Mouse (Mus musculus) mesoderm, embryonic 11.5 days (tissue): ENCODE results near the gene Ywhag.

Source experiments
- DNase-seq: peaks from one replicate; pipeline ENCODE4 v3.0.0-alpha.2; 2012; ENCODE audit warnings: low read depth, low spot score

The Ywhag gene

GRCm38 (mm10) chr5:135934481-135935175 is at the start of gene Ywhag:
Gene Ywhag (minus strand): TSS chr5:135934616.
- peak; percentile 98 for DNase-seq

- peak; percentile 72 for DNase-seq
These were observed 48.0 kb upstream of the Ywhag start for GRCm38 (mm10) chr5:135982398-135982797.

- no peak for DNase-seq
These were observed 45.5 kb upstream of the Ywhag start, which contains the start of gene Zp3 for GRCm38 (mm10) chr5:135979904-135980303. Gene Zp3 (plus strand): TSS chr5:135980099.

- no peak for DNase-seq
These were observed 45.0 kb upstream of the Ywhag start for GRCm38 (mm10) chr5:135979381-135979780.

- DNase-seq = no peak
These were observed 41.7 kb upstream of the Ywhag start for GRCm38 (mm10) chr5:135975893-135976668.

- DNase-seq = no peak
These were observed 39.9 kb upstream of the Ywhag start, which contains the start of gene Ssc4d for GRCm38 (mm10) chr5:135974365-135974764. Gene Ssc4d (minus strand): TSS chr5:135974531.

- DNase-seq = no peak
These were observed 37.5 kb upstream of the Ywhag start for GRCm38 (mm10) chr5:135971876-135972275.

GRCm38 (mm10) chr5:135970247-135970646 is 35.8 kb upstream of the Ywhag start:
- no peak for DNase-seq

- no peak for DNase-seq
These were observed 34.4 kb upstream of the Ywhag start for GRCm38 (mm10) chr5:135968781-135969180.

- no peak for DNase-seq
These were observed 32.5 kb upstream of the Ywhag start for GRCm38 (mm10) chr5:135966866-135967265.

GRCm38 (mm10) chr5:135965501-135965930 is 31.1 kb upstream of the Ywhag start:
- no peak for DNase-seq

GRCm38 (mm10) chr5:135963280-135963627 is 28.8 kb upstream of the Ywhag start:
- DNase-seq = no peak

- DNase-seq = peak; percentile 99
These were observed 28.3 kb upstream of the Ywhag start for GRCm38 (mm10) chr5:135962492-135963279.

- DNase-seq = no peak
These were observed 27.7 kb upstream of the Ywhag start for GRCm38 (mm10) chr5:135962125-135962491.

- DNase-seq = no peak
These were observed 26.7 kb upstream of the Ywhag start for GRCm38 (mm10) chr5:135960909-135961635.

- DNase-seq = no peak
These were observed 25.5 kb upstream of the Ywhag start for GRCm38 (mm10) chr5:135959911-135960310.

- DNase-seq = no peak
These were observed 24.0 kb upstream of the Ywhag start for GRCm38 (mm10) chr5:135958367-135958766.

- peak; percentile 97 for DNase-seq
These were observed 23.0 kb upstream of the Ywhag start for GRCm38 (mm10) chr5:135957207-135957974.

GRCm38 (mm10) chr5:135956300-135957206 is 22.1 kb upstream of the Ywhag start:
- DNase-seq = no peak

- DNase-seq = no peak
These were observed 18.4 kb upstream of the Ywhag start for GRCm38 (mm10) chr5:135952830-135953229.
